Mouse (Mus musculus) thymus, adult 18-20 months (tissue): Measurements from ENCODE around the gene Slc35f6.
"Not testable (repeated sequence)": the region's sequence is repeated elsewhere in the genome, so short reads cannot be mapped to it uniquely, and the experiment has no call there.

Experiments used
- DNase-seq, 2 experiments: peaks; one replicate each; pipeline ENCODE4 v3.0.0; 2022; ENCODE audit warnings: mixed read lengths in 2 of 2

Slc35f6 gene

DNA sequence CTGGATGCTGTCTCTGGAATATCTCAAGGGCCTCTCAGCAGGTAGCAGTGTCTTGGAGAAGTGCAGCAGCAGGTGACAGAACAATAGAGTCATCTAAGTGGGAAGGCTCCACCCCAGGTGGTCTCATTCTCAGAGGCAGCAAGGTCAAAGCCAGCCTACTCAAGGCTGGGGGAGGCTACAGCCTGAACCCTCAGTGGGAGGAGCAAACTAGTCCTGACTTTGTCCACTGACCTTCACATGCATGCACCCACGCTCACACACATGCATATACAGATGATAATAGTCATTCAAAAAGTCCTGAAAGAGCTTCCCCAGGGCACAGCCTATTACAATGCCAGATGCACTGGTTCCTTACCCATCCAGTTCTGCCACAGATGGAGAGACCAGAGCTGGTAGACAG lies 12.5 kb downstream of the Slc35f6 start:
- no peak for DNase-seq

DNA sequence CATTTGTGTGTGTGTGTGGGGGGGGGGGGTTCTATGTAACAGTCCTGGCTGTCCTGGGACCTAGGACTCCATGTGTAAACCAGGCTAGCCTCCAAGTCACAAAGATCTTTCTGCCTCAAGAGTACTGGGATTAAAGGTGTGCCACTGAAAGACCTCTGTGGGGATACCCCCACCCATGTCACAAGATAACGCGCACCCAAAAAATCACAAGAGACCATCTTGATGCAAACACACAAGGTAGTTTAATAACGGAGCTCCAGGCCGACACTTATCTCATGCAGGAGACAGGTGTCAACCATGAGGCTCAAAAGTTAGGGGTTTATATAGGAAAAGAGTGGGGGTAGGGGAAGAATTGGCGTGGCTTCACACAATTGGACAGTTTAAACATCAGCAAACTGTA lies 13.1 kb downstream of the Slc35f6 start:
- DNase-seq: no peak

DNA sequence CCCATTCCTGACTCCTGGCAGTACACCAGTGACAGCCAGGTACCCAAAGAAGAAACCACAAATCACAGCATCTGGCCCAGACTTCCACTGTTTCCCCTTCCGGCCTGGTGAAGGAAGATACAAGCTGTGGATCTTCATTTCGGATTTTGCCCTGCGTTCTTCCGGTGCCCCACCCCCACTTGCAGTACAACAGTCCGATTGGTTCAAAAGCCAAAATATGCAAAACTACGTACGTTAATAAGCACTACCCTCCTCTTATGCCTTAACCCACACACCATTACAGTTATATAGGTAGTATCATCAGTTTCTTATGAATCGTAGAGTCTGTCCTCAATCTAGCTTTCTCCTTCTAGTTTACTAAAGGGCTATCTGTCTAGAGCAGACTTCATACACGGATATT lies 17.6 kb downstream of the Slc35f6 start:
- DNase-seq: no peak

DNA sequence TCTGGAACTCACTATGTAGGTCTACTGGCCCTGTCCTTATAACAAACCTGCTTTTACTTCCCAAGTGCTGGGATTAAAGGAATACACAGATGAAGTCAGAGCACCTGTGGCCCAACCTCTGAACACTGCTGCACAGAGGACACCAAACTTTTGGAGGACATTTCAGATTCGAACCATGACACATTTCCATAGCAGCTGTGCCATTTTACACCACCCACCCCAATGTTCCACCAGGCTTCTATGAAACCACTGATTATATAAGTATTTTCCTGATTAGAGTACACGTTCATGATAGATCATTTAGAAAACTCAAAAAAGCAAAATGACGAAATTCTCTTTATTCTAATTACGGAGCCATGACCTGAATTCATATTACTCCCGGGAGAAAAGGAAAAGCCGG lies 18.2 kb downstream of the Slc35f6 start:
- DNase-seq: no peak

DNA sequence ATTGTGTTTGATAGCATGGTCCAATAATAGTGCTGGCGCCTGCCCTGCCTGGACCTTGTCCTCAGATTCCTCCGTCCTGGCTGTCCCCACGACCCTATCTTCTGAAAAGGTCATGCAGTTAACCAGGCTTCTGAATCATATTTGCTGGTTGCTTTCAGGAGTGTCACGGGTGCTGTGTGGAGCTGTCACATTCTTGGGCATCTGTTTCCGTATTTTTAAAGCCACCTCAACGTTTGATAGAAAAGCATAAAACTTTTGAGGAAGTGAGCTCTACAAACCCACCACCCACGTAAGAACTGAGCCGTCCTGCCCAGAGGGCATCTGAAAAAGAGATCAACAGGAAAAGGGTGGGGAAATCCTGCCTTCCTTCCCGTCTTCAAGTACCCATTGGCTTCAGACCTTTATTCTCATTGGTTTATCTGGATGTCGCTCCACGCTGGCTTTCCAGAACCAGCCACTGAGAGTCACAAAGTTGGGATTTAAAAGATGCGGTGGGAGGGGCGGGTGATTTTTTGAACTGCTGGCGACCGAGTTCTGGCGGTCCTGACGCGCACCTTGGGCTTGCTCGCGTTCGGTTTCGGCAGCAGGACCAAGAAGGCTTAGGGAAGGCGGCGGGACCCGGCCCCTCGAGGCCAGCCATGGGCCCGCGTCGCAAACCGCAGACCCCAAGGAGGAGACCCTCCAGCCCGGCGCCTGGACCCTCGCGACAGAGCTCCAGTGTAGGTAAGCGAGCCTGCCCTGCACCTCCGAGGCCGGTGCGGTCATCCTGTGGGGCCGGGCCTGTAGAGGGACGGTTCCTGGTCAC lies 18.9 kb downstream of the Slc35f6 start, which contains the start of gene Cenpa:
Cenpa (plus strand) TSS at position 387 of the 805 bp plus-strand sequence.
- DNase-seq: peak; percentile 72 to 90

DNA sequence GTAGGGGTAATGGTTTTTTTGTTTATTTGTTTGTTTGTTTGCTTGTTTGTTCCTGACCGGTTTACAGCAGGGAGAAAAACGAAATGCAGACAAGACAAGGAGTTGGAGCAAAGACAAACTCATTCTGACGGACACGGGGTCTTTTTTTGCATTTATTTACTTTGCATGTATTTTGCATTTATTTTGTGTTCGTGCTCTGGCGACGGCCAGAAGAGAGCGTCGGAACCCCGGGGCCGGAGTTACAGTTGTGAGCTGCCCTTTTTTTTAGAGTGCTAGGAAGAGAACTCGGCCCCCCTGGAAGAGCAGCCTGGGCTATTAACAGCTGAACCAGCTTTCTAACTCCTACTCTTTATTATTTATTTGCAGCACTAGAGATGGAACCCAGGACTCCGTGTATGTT lies 19.5 kb downstream of the Slc35f6 start:
- DNase-seq: no peak

DNA sequence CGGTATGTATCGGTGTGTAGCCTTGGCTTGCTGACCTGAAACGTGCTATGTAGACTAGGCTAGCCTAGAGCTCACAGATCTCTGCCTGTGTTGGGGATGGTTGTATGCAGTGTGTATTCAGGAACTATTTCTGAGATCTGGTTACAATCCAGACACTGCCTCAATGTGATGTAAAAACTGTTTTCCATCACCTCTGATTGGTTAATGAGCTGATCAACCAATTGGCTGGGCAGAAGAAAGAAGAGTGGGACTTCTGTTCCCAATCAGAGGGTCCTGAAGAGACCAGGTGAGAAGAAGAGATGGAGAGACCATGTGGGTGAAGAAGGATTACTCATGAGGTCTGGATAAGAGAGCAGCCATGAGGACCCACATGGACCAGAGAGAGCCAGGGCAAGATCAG lies 20.0 kb downstream of the Slc35f6 start:
- DNase-seq: no peak

DNA sequence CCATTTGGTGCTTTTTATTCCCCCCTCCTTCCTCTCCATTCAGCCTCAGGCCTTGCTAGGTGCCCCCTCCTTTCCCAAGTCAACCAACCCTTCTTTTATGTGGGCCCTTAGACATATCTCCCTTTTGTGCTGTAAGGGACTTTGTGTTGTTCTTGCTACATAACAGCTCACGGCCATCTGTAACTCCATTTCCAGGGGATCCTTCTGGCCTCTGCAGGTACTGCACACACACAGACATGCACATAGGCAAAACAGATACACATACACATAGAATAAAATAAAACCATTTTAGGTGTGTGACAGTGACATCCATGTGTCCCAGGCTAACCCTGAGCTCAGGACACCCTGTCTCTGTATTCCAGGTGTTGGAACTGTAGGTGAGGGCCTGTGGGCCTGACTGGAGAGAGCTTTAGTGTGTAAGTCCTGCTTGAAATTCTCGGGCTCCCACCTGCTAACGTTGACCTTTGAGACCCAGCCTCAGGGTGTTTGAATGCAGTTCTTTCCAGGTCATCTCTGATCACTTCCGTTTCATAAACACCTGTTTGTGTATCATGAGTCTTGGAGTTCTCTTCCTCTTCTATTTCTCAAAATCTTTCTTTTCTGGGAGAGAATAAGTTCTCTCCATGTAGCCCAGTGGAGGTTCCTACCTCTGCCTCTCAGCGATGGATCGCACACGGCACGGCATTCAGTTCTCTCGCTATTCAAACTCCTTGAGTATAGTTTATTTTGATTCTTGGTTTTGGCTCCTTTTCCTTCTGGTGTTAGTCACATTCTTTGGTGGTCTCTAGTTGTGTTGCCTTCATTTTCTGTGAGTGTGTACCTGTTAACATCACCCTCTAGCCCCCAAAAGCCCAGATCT lies 21.1 kb downstream of the Slc35f6 start:
- DNase-seq: no peak

DNA sequence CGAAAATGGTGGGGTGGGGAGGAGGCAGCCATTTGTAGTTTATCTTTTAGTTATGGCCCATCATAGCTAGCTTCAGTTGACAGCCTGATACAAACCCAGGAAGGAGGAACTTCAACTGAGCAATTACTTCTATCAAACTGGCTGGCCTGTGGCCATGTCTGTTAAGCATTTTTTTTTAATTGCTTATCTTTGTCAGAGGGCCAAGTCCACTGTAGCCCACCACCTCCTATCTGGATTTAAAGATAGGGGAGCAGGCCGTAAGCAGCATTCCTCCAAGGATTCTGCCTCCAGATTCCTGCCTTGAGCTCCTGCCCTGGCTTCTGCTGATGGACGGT lies 21.7 kb downstream of the Slc35f6 start:
- no peak for DNase-seq

DNA sequence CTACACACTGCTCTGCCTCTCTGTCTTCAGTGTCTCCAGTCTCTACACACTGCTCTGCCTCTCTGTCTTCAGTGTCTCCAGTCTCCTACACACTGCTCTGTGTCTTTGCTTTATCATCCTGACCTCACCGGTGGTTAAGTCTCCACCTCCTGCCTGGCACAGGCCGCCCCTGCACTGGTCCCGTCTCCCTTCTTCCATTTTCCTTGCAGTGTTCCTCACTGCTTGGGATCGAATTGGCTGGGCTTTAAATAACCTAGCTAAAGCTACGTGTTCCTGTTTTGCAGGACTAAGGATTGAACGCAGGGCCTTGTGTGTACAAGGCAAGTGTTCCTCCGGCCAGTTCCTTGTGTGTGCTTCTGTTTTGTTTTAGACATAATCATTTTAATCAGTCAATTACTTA lies 22.4 kb downstream of the Slc35f6 start:
- DNase-seq: no peak

DNA sequence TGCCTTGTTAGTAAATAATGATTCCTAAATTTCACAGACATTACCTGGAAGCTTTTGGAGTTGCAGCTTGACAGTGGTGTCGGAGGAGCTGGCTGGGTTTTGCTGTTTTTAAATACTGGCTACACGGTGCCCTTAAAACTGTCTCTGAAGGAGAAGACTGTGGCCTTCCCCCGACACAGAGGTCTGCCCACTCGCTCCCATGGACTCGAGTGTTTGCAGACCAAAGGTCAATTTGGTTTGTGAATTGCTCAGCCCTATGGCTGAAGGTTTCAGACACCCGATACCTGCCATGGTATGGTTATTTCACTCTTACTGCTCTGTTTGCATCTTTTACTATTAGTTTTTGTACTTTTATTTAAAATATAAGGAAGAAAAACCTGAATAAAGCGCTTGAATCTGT lies 26.3 kb downstream of the Slc35f6 start:
- no peak for DNase-seq

DNA sequence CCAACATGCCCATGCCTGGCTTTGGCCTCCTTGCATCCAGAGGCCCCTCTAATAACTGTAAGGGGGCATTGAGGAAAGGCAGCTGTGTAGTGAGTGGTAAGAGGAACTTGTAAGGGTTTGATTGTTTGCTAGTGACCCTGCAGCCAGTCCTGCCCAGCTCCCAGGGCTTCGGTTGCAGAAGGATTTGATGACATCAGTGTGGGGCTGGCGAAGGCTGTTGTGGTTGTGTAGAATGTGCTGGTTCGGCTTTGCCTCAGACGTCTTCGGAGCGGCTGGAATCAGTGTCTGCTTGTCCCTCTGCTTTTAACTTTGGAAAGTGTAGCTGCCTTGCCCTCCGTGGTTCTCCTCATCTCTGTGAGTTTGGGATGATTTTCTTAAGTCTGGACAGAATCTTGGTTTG lies 29.1 kb downstream of the Slc35f6 start:
- no peak for DNase-seq

DNA sequence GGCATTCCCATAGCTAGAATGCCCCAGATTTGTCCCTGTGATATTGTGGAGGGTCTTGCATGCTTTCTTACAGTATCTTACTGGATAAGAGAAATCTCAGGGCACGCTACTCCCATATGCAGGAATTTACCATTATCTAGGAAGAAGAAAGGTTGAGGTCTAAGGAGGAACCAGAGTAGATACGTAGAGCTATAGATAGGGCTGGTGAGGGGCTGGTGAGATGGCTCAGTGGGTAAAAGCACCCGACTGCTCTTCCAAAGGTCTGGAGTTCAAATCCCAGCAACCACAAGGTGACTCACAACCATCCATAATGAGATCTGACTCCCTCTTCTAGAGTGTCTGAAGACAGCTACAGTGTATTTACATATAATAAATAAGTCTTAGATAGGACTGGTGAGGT lies 30.3 kb downstream of the Slc35f6 start:
- DNase-seq: not testable (repeated sequence)

DNA sequence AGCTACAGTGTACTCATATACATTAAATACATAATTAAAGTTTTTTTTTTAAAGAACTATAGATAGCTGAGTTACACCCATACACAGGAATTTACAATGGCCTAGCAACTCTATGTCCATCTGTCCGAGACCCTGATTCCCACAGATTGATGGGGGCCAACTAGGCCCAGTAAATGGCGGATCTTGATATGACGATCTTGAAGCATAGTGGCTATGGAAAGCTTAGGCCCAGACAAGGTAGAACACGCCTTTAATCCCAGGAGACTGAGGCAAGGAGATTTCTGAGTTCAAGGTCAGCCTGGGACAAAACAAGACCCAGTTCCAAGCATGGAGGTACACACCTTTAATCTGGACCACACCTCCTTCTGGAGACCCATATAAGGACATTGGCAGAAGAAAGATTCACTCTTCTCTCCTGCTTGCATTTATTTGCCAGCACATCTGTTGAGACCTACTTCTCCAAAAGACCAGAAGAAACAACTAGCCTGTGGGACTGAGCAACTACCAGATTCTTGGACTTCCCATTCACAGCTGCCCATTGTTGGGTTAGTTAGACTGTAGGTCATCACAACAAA lies 31.1 kb downstream of the Slc35f6 start:
- no peak for DNase-seq

DNA sequence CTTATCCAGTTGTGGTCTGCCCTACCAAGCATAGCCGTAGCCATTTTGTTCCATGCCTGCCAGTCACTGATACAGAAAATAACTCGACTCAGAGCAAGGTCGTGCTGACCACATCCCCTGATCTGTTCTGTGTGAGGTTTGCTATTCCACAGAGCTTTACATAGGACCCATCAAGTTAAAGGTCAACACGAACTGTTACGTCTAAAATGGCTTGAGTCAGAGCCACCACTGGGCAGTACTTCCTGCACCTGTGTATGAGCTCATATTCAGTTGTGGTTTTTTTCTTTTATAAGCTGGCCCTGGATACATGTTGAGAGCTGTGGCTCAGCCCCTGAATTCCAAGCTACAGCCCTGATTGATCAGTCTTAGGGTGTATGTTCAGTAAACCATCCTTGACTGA lies 31.9 kb downstream of the Slc35f6 start:
- DNase-seq: no peak

DNA sequence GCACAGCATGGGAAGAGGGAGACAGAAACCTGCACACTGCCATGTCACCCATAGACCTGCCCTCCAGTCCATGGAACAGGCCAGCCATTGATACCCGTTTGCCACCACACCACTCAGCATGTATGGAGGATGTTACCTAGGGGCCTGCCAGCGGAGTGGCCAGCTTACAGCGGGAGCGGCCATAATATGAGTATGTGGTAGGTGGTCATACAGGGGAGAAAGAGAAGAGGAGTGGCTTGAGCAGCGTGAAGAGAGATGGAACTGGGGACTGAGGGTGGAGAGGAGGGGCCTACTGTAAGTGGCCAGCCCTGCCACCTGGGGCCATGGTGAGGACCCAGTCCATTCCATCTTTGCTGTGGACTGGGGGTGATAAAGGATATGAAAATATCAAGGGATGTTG lies 34.2 kb downstream of the Slc35f6 start:
- no peak for DNase-seq

DNA sequence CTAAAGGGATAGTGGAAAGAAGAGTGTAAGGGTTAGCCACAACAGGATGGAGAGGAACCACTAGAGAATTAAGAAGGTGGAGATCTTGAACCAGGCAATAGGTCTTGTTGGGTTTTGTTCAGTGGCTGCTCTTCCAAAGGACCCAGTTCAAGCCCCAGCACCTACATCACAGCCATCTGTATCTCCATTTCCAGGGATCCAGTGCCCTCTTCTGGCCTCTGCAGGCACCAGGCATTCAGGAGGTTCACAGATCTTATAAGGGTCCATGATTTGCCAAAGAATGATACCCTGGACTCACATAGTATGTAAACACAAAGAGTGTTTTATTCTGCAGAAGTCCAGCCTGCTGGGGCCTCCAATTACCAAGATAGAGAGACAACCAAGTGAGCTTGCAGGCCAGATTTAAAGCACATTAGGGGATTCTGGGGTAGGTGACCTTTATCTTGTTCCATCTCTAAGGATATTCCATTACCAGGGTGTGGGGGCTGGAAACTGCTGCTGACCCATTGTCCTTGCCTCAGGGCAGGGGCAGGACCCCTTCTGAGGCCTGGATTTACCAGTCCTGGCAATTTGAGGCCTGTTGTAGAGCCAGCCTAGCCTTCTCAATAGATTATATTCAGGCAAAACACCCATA lies 35.4 kb downstream of the Slc35f6 start:
- no peak for DNase-seq

DNA sequence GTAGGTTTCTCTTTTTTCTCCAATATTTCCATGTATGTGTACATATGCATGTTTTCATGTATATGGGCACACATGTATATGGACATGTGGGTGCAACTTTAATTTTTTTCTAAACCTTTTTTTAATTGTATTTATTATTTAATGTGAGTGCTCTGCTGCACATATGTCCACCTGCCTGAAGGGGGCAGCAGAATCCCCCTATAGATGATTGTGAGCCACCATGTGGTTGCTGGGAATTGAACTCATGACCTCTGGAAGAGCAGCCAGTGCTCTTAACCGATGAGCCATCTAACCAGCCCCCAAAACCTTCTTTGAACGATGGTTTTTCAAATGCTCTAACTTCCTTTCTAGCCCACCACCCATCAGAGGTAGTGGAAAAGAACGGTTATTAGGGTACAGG lies 36.3 kb downstream of the Slc35f6 start:
- DNase-seq: no peak

DNA sequence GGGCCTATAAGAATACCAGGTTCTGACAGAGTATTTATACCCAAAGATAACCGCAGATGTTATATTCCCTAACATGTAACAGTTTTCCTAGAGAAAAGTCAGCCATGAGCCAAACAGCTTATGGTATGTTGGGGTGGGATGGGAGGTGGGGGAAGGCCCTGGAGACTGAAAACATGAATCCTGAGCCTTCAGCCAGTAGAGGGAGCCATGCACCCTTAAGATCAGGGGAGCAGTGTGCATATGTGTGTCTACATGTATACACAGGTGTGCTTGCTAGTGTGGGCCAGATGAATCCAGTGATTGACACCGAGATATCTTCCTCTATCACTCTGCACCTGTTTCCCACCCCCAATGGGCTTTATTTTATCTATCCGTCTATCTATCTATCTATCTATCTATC lies 39.0 kb downstream of the Slc35f6 start:
- DNase-seq: no peak

DNA sequence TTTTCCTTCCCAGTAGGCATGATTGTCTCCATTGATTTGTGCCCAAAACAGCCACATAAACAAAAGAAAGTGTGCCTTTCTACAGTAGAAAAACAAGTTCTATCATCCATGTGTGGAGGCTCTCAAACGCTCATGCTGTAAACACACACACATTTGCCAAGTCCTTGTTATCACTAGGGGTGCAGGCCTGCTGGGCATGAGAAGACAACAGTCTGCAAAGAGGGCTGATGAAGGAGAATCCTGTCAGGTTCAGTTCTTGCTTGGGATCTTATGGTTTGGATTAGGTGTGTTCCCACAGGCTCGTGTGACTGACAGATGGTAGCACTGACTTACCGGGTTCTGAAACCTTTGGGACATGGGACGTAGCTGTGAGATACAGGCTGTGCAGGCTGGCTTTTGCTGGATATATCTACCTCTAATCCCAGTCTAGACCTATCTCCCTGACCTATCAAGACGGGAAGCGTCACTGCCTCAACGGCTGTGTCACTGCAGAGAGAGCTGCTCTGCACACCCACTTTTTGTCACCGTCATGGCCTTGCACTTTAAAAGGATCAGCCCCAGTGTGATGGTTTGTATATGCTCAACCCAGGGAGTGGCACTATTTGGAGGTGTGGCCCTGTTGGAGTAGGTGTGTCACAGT lies 52.7 kb downstream of the Slc35f6 start:
- DNase-seq: no peak

DNA sequence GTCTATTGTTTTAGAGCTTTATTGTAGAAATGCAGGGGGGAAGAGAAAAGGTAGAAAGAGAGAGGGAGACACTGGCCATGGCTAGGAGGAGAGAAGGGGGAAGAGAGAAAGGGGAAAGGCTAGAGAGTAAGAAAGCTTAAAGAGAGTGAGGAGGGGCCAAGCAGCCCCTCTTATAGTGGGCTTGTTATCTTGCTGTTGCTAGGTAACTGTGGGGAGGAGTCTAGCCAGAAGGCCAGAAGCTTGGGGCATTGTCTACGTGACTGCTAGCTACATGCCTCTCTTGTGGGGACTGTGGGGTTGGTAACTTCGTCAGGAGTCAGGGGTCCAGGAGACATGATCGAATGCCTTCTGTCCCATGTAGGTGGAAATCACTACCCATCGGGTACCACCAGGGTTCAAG lies 53.6 kb downstream of the Slc35f6 start:
- not testable (repeated sequence) for DNase-seq

DNA sequence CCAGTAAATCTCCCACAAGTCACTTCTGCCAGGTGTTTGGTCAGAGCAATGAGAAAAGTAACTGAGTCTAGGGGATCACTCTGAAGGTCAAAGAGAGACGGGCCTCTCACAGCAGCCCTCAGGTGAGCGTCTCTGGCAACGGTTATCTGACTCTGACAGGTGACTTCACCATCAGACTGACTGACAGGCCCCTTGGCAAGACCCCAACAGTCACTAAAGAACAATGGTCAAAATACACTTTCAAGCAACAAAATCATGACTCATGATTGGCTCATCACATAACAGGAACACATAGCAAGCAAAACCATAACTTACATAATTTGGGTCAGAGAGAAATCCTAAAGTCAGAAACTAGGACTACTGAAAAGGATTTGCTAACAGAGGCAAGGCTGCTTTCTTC lies 54.1 kb downstream of the Slc35f6 start:
- no peak for DNase-seq
